Mouse (Mus musculus): ENCODE measurements around the gene Cmtm5.
"Not testable (repeated sequence)": the region's sequence is repeated elsewhere in the genome, so short reads cannot be mapped to it uniquely, and the experiment has no call there.

The Cmtm5 gene

GRCm38 (mm10) chr14:54932645-54933150 lies 3.4 kb upstream of the Cmtm5 start, which contains the start of gene Il25:
Gene Il25 (plus strand): TSS chr14:54932695.
- DNase-seq (ENCODE audit: low read depth, low spot score), result peak; percentile 49

GRCm38 (mm10) chr14:54936831-54937160 lies 735 bp downstream of the Cmtm5 start:
- DNase-seq (ENCODE audit: low read depth, low spot score), result no peak

GRCm38 (mm10) chr14:54937361-54938182 lies 1.5 kb downstream of the Cmtm5 start:
- DNase-seq (ENCODE audit: low read depth, low spot score), result no peak

GRCm38 (mm10) chr14:54938431-54939219 lies 2.6 kb downstream of the Cmtm5 start:
- no peak for DNase-seq (ENCODE audit: low read depth, low spot score)

- DNase-seq (ENCODE audit: low read depth, low spot score), result peak; percentile 97
Observed at GRCm38 (mm10) chr14:54939434-54940175, 3.5 kb downstream of the Cmtm5 start.

GRCm38 (mm10) chr14:54940176-54940530 lies 4.1 kb downstream of the Cmtm5 start:
- DNase-seq (ENCODE audit: low read depth, low spot score), result no peak

- no peak for DNase-seq (ENCODE audit: low read depth, low spot score)
Observed at GRCm38 (mm10) chr14:54941024-54941978, 5.2 kb downstream of the Cmtm5 start.

- DNase-seq (ENCODE audit: low read depth, low spot score), result no peak
Observed at GRCm38 (mm10) chr14:54942479-54942878, 6.4 kb downstream of the Cmtm5 start.

GRCm38 (mm10) chr14:54943971-54944370 lies 7.9 kb downstream of the Cmtm5 start:
- DNase-seq (ENCODE audit: low read depth, low spot score), result no peak

GRCm38 (mm10) chr14:54944939-54945338 lies 8.9 kb downstream of the Cmtm5 start:
- no peak for DNase-seq (ENCODE audit: low read depth, low spot score)

- no peak for DNase-seq (ENCODE audit: low read depth, low spot score)
Observed at GRCm38 (mm10) chr14:54945975-54946704, 10.1 kb downstream of the Cmtm5 start.

GRCm38 (mm10) chr14:54947008-54947407 lies 10.9 kb downstream of the Cmtm5 start:
- not testable (repeated sequence) for DNase-seq (ENCODE audit: low read depth, low spot score)

- DNase-seq (ENCODE audit: low read depth, low spot score), result no peak
Observed at GRCm38 (mm10) chr14:54948781-54949180, 12.7 kb downstream of the Cmtm5 start.

GRCm38 (mm10) chr14:54950493-54950892 lies 14.4 kb downstream of the Cmtm5 start:
- DNase-seq (ENCODE audit: low read depth, low spot score), result no peak

GRCm38 (mm10) chr14:54951587-54951986 lies 15.5 kb downstream of the Cmtm5 start:
- DNase-seq (ENCODE audit: low read depth, low spot score), result no peak

- no peak for DNase-seq (ENCODE audit: low read depth, low spot score)
Observed at GRCm38 (mm10) chr14:54953664-54954206, 17.7 kb downstream of the Cmtm5 start.

- no peak for DNase-seq (ENCODE audit: low read depth, low spot score)
Observed at GRCm38 (mm10) chr14:54954474-54954873, 18.4 kb downstream of the Cmtm5 start.

- DNase-seq (ENCODE audit: low read depth, low spot score), result no peak
Observed at GRCm38 (mm10) chr14:54955481-54955880, 19.4 kb downstream of the Cmtm5 start.

GRCm38 (mm10) chr14:54956533-54956932 lies 20.5 kb downstream of the Cmtm5 start:
- DNase-seq (ENCODE audit: low read depth, low spot score), result peak; percentile 90

- DNase-seq (ENCODE audit: low read depth, low spot score), result no peak
Observed at GRCm38 (mm10) chr14:54958503-54958902, 22.4 kb downstream of the Cmtm5 start.

Data from R1 (cell line).